Mouse (Mus musculus) adrenal gland, postnatal 14 days (tissue): ENCODE measurements around the gene Hoxa3. TPM values are rescaled to one million over a fixed set of nuclear protein-coding genes. Genes with fewer than 3 reads are reported as not detected.

Experiments used
- DNase-seq: peaks from one replicate; pipeline ENCODE4 v3.0.0; 2021; ENCODE audit warnings: mixed read lengths
- total RNA-seq: library from RNA; stranded (reverse); gene quantifications from 2 replicates; pipeline ENCODE4 v1.2.3, GENCODE M21; 2021

Gene Hoxa3
- total RNA-seq, 1 experiment from 2014 or later: 6.9 TPM

GRCm38 (mm10) chr6:52219234-52219942 lies 6.3 kb upstream of the Hoxa3 start:
- DNase-seq: no peak

GRCm38 (mm10) chr6:52218643-52219215 lies 5.6 kb upstream of the Hoxa3 start:
- no peak for DNase-seq

GRCm38 (mm10) chr6:52217895-52218642 lies 4.9 kb upstream of the Hoxa3 start:
- DNase-seq: no peak

- peak; percentile 92 for DNase-seq
These were observed 4.3 kb upstream of the Hoxa3 start for GRCm38 (mm10) chr6:52217459-52217768.

GRCm38 (mm10) chr6:52216691-52217458 lies 3.7 kb upstream of the Hoxa3 start:
- peak; percentile 67 for DNase-seq

GRCm38 (mm10) chr6:52215771-52216535 lies 2.8 kb upstream of the Hoxa3 start:
- no peak for DNase-seq

- no peak for DNase-seq
These were observed 1.9 kb upstream of the Hoxa3 start for GRCm38 (mm10) chr6:52215070-52215469.

GRCm38 (mm10) chr6:52214271-52214670 lies 1.1 kb upstream of the Hoxa3 start:
- no peak for DNase-seq

GRCm38 (mm10) chr6:52212556-52213118 lies 499 bp downstream of the Hoxa3 start:
- peak; percentile 84 for DNase-seq

- peak; percentile 52 for DNase-seq
These were observed 1.2 kb downstream of the Hoxa3 start for GRCm38 (mm10) chr6:52211961-52212360.

GRCm38 (mm10) chr6:52211170-52211935 lies 1.8 kb downstream of the Hoxa3 start:
- DNase-seq: peak; percentile 92

GRCm38 (mm10) chr6:52209685-52210046 lies 3.5 kb downstream of the Hoxa3 start:
- peak; percentile 34 for DNase-seq

- DNase-seq: no peak
These were observed 4.1 kb downstream of the Hoxa3 start for GRCm38 (mm10) chr6:52208868-52209684.

GRCm38 (mm10) chr6:52208072-52208867 lies 4.9 kb downstream of the Hoxa3 start, which contains the start of gene Hoxa6:
Gene Hoxa6, minus strand, starts transcription at chr6:52208722.
- peak; percentile 85 for DNase-seq

GRCm38 (mm10) chr6:52207684-52207976 lies 5.5 kb downstream of the Hoxa3 start:
- no peak for DNase-seq

GRCm38 (mm10) chr6:52206882-52207683 lies 6.1 kb downstream of the Hoxa3 start:
- DNase-seq: no peak

GRCm38 (mm10) chr6:52205638-52206621 lies 7.2 kb downstream of the Hoxa3 start:
- peak; percentile 32 for DNase-seq
